Mouse (Mus musculus): ENCODE measurements at regions not wholly inside any gene's neighbourhood (a gene's known extent, or its start where the extent isn't known, plus 50 kb on each side); places are given as distances from the start of the nearest gene placed in this dataset.

GRCm38 (mm10) chr3:81292404-81292803 is 256.2 kb downstream of the Pdgfc start:
- TF ChIP-seq POLR2A (IDR thresholded peaks at IDR 0.05; ENCODE audit: borderline replicate concordance, extremely low read depth, insufficient read depth, insufficient read length, poor library complexity, severe bottlenecking) (no peak), CTCF (IDR thresholded peaks at IDR 0.05; ENCODE audit: borderline replicate concordance, extremely low read depth, insufficient read depth, insufficient read length) (no peak)
